Mouse (Mus musculus) T-helper 17 cell (primary cell): ENCODE results near the gene Grem1.

Experiments
- in situ Hi-C, 2 experiments: fragments of 300-600 bp; cut with MboI, MseI; formaldehyde crosslinking; loops; 1 replicate in 1 of 2; 2 replicates in 1 of 2; pipeline ENCODE4 v1.15.1; 2025; ENCODE audit warnings: high pct_unique_total_duplicates in 2 of 2

The Grem1 gene

GRCm38 (mm10) chr2:113758311-113759161, at the start of gene Grem1:
Grem1 (minus strand) TSS chr2:113758646.
- in situ Hi-C loops = no loop called here

GRCm38 (mm10) chr2:113807640-113808039, 49.2 kb upstream of the Grem1 start:
- in situ Hi-C loops = loop anchor here (10.0 to 25.0 kb wide), 2 partner anchors 313 to 1020 kb away; no protein-coding TSS in a partner anchor

- in situ Hi-C loops = loop anchor here (10.0 to 25.0 kb wide), 2 partner anchors 312 to 1020 kb away; no protein-coding TSS in a partner anchor
These were observed 48.6 kb upstream of the Grem1 start for GRCm38 (mm10) chr2:113806851-113807577.

GRCm38 (mm10) chr2:113805765-113806164, 47.3 kb upstream of the Grem1 start:
- in situ Hi-C loops = loop anchor here (10.0 to 25.0 kb wide), 2 partner anchors 311 to 1018 kb away; no protein-coding TSS in a partner anchor

GRCm38 (mm10) chr2:113803753-113804152, 45.3 kb upstream of the Grem1 start:
- in situ Hi-C loops = loop anchor here (10.0 to 25.0 kb wide), 2 partner anchors 309 to 1016 kb away; no protein-coding TSS in a partner anchor

GRCm38 (mm10) chr2:113800846-113801245, 42.4 kb upstream of the Grem1 start:
- in situ Hi-C loops = loop anchor here (10.0 to 25.0 kb wide), 2 partner anchors 306 to 1014 kb away; no protein-coding TSS in a partner anchor

GRCm38 (mm10) chr2:113798605-113799004, 40.2 kb upstream of the Grem1 start:
- in situ Hi-C loops = no loop called here

GRCm38 (mm10) chr2:113795186-113795585, 36.7 kb upstream of the Grem1 start:
- in situ Hi-C loops = no loop called here

- in situ Hi-C loops = loop anchor here in 1 of 2 experiments (5.0 kb wide), 1 partner anchor 291 kb away; no protein-coding TSS in a partner anchor
These were observed 35.1 kb upstream of the Grem1 start for GRCm38 (mm10) chr2:113793521-113793920.

- in situ Hi-C loops = no loop called here
These were observed 30.5 kb upstream of the Grem1 start for GRCm38 (mm10) chr2:113788821-113789387.

- in situ Hi-C loops = no loop called here
These were observed 29.4 kb upstream of the Grem1 start for GRCm38 (mm10) chr2:113787882-113788281.

GRCm38 (mm10) chr2:113784851-113785250, 26.4 kb upstream of the Grem1 start:
- in situ Hi-C loops = no loop called here

GRCm38 (mm10) chr2:113781521-113781920, 23.1 kb upstream of the Grem1 start:
- in situ Hi-C loops = no loop called here

- in situ Hi-C loops = no loop called here
These were observed 22.7 kb upstream of the Grem1 start for GRCm38 (mm10) chr2:113781107-113781506.

- in situ Hi-C loops = no loop called here
These were observed 20.9 kb upstream of the Grem1 start for GRCm38 (mm10) chr2:113779336-113779735.

GRCm38 (mm10) chr2:113778036-113778435, 19.6 kb upstream of the Grem1 start:
- in situ Hi-C loops = no loop called here

- in situ Hi-C loops = no loop called here
These were observed 17.9 kb upstream of the Grem1 start for GRCm38 (mm10) chr2:113776297-113776696.

- in situ Hi-C loops = no loop called here
These were observed 15.8 kb upstream of the Grem1 start for GRCm38 (mm10) chr2:113774150-113774805.

- in situ Hi-C loops = no loop called here
These were observed 10.3 kb upstream of the Grem1 start for GRCm38 (mm10) chr2:113768541-113769303.

GRCm38 (mm10) chr2:113765885-113766284, 7.4 kb upstream of the Grem1 start:
- in situ Hi-C loops = no loop called here
